Mouse (Mus musculus) ES-Bruce4 (cell line): ENCODE data around the gene Banp.

Experiments used
- CTCF ChIP-seq: IDR thresholded peaks from one replicate; pipeline ENCODE4 v1.8.1; 2011; ENCODE audit warnings: low read depth, low read length
- POLR2A ChIP-seq: IDR thresholded peaks from one replicate; pipeline ENCODE4 v1.8.1; 2011; ENCODE audit warnings: low read length; ENCODE audit not compliant: insufficient read depth

- no peak for TF ChIP-seq CTCF
- no peak for TF ChIP-seq POLR2A
Measured at GRCm38 (mm10) chr8:122049266-122049665, 99.7 kb downstream of the Banp start.
